Mouse (Mus musculus) heart, embryonic 16.5 days (tissue): ENCODE results near the gene Adcy9. TPM values are rescaled to one million over a fixed set of nuclear protein-coding genes. Genes with fewer than 3 reads are reported as not detected.

Source experiments
- ATAC-seq: fragments of 200-750 bp; cut with Nextera tagmentation; replicated peaks from 2 replicates; pipeline ENCODE4 v1.8.0; 2017; ENCODE audit warnings: moderate number of reproducible peaks; ENCODE audit not compliant: insufficient read depth, low FRiP score; ENCODE audit errors: extremely low read depth
- H3K27ac ChIP-seq: fragments of 300-500 bp; sonication (generic); 2 replicates; pipeline ENCODE4 v1.5.1; 2014; ENCODE audit warnings: mild to moderate bottlenecking, low read length, control low read depth, moderate library complexity
- H3K27me3 ChIP-seq: fragments of 300-500 bp; sonication (generic); 2 replicates; pipeline ENCODE4 v1.6.1; 2014; ENCODE audit warnings: low read length, mixed read lengths; ENCODE audit not compliant: control insufficient read depth, insufficient read depth
- H3K36me3 ChIP-seq: fragments of 300-500 bp; sonication (generic); 2 replicates; pipeline ENCODE4 v1.6.1; 2014; ENCODE audit not compliant: control insufficient read depth, insufficient read depth
- H3K4me1 ChIP-seq: fragments of 300-500 bp; sonication (generic); 2 replicates; pipeline ENCODE4 v1.6.1; 2014; ENCODE audit warnings: low read length, mixed read lengths; ENCODE audit not compliant: control insufficient read depth, insufficient read depth
- H3K4me2 ChIP-seq: fragments of 300-500 bp; sonication (generic); 2 replicates; pipeline ENCODE4 v1.6.1; 2014; ENCODE audit warnings: low read depth, mild to moderate bottlenecking, control low read depth, low read length
- H3K4me3 ChIP-seq: fragments of 300-500 bp; sonication (generic); 2 replicates; pipeline ENCODE4 v1.5.1; 2014; ENCODE audit warnings: mild to moderate bottlenecking, control low read depth, low read length
- H3K9ac ChIP-seq: fragments of 300-500 bp; sonication (generic); 2 replicates; pipeline ENCODE4 v1.6.1; 2014; ENCODE audit warnings: low read length, control low read depth
- H3K9me3 ChIP-seq: fragments of 300-500 bp; sonication (generic); replicated peaks from 2 replicates; pipeline ENCODE4 v1.6.1; 2016; ENCODE audit warnings: low read length; ENCODE audit not compliant: control insufficient read depth
- WGBS: fragments of 180-500 bp; shearing (Covaris S2); extraction: QIAGEN DNeasy Blood & Tissue Kit; methylation state at CpG from one replicate; pipeline ENCODE4 v1.1.7; 2014; 5-methylcytosine and 5-hydroxymethylcytosine counted together
- polyA plus RNA-seq: library from polyadenylated mRNA; unstranded; fragments of >200 nt; fragmentation: Nextera tagmentation; extraction: Ambion mirVana; gene quantifications from 2 replicates; pipeline ENCODE4 v1.2.1, GENCODE M21; 2015

Gene Adcy9
- polyA plus RNA-seq, 1 experiment from 2014 or later, result 1.1 TPM

- no peak overlapping the region for H3K4me2 ChIP-seq
- ATAC-seq, result no peak
- 51% methylated on average over 5 of the region's 5 CpGs for WGBS
Observed at GRCm38 (mm10) chr16:4399471-4400223, 20.7 kb downstream of the Adcy9 start.

GRCm38 (mm10) chr16:4398782-4399181, 21.5 kb downstream of the Adcy9 start:
- H3K27me3 ChIP-seq, result no peaks in the 10 kb centered on the region
- ATAC-seq, result no peak
- H3K9me3 ChIP-seq, result no peaks in the 10 kb centered on the region
- no peak overlapping the region for H3K4me2 ChIP-seq
- WGBS, result 43% methylated on average over 2 of the region's 2 CpGs
- H3K4me1 ChIP-seq, result peaks cover 18% of the 10 kb centered on the region
- H3K4me3 ChIP-seq, result no peak overlapping the region
- no peak overlapping the region for H3K27ac ChIP-seq
- no peaks in the 10 kb centered on the region for H3K36me3 ChIP-seq
- H3K9ac ChIP-seq, result no peak overlapping the region

More at GRCm38 (mm10) chr16:4399471-4400223, 20.7 kb downstream of the Adcy9 start:
- H3K27me3 ChIP-seq, result no peaks in the 10 kb centered on the region
- H3K4me1 ChIP-seq, result peaks cover 22% of the 10 kb centered on the region
- H3K36me3 ChIP-seq, result no peaks in the 10 kb centered on the region
- H3K9ac ChIP-seq, result no peak overlapping the region
- no peaks in the 10 kb centered on the region for H3K9me3 ChIP-seq
- H3K4me3 ChIP-seq, result no peak overlapping the region
- H3K27ac ChIP-seq, result peak overlapping the region; percentile 28; the same call in 1 of the 2 replicates

GRCm38 (mm10) chr16:4397636-4398035, 22.7 kb downstream of the Adcy9 start:
- Histone ChIP-seq H3K4me1 (peaks cover 18% of the 10 kb centered on the region), H3K27ac (no peak overlapping the region), H3K9me3 (no peaks in the 10 kb centered on the region), H3K27me3 (no peaks in the 10 kb centered on the region), H3K4me3 (no peak overlapping the region), H3K36me3 (no peaks in the 10 kb centered on the region), H3K4me2 (no peak overlapping the region), H3K9ac (no peak overlapping the region)
- no peak for ATAC-seq
- 71% methylated on average over 7 of the region's 7 CpGs for WGBS

- Histone ChIP-seq H3K36me3 (no peaks in the 10 kb centered on the region), H3K4me3 (no peak overlapping the region), H3K9ac (no peak overlapping the region), H3K27ac (peak overlapping the region; percentile 6; the same call in 1 of the 2 replicates), H3K4me2 (no peak overlapping the region), H3K9me3 (no peaks in the 10 kb centered on the region), H3K27me3 (no peaks in the 10 kb centered on the region), H3K4me1 (peaks cover 12% of the 10 kb centered on the region)
- no peak for ATAC-seq
- 46% methylated on average over 10 of the region's 10 CpGs for WGBS
Observed at GRCm38 (mm10) chr16:4395687-4396341, 24.5 kb downstream of the Adcy9 start.

- no peak overlapping the region for H3K9ac ChIP-seq
- H3K27ac ChIP-seq, result 0 out of 2 replicates have a peak overlapping the region, but pooled peaks have one; percentile 6
- H3K36me3 ChIP-seq, result no peaks in the 10 kb centered on the region
- whole genome bisulfite sequencing, result 84% methylated on average over 4 of the region's 4 CpGs
- no peaks in the 10 kb centered on the region for H3K27me3 ChIP-seq
- no peaks in the 10 kb centered on the region for H3K9me3 ChIP-seq
- no peak overlapping the region for H3K4me3 ChIP-seq
- no peak overlapping the region for H3K4me2 ChIP-seq
- peaks cover 12% of the 10 kb centered on the region for H3K4me1 ChIP-seq
- no peak for ATAC-seq
Observed at GRCm38 (mm10) chr16:4394991-4395590, 25.2 kb downstream of the Adcy9 start.

GRCm38 (mm10) chr16:4383473-4384038, 36.7 kb downstream of the Adcy9 start:
- Histone ChIP-seq H3K4me3 (no peak overlapping the region), H3K27me3 (no peaks in the 10 kb centered on the region), H3K27ac (peak overlapping the region; percentile 14; the same call in 1 of the 2 replicates), H3K4me1 (peaks cover 8% of the 10 kb centered on the region; the same call in 1 of the 2 replicates), H3K9ac (no peak overlapping the region), H3K36me3 (no peaks in the 10 kb centered on the region), H3K9me3 (no peaks in the 10 kb centered on the region), H3K4me2 (no peak overlapping the region)
- 66% methylated on average over 4 of the region's 4 CpGs for WGBS
- ATAC-seq, result no peak

GRCm38 (mm10) chr16:4382406-4382805, 37.9 kb downstream of the Adcy9 start:
- H3K9ac ChIP-seq, result no peak overlapping the region
- H3K36me3 ChIP-seq, result no peaks in the 10 kb centered on the region
- no peak overlapping the region for H3K4me3 ChIP-seq
- no peak for ATAC-seq
- no peak overlapping the region for H3K27ac ChIP-seq
- WGBS, result 93% methylated on average over 3 of the region's 3 CpGs
- H3K27me3 ChIP-seq, result no peaks in the 10 kb centered on the region
- no peaks in the 10 kb centered on the region for H3K9me3 ChIP-seq
- peaks cover 8% of the 10 kb centered on the region; the same call in 1 of the 2 replicates for H3K4me1 ChIP-seq
- H3K4me2 ChIP-seq, result no peak overlapping the region

- no peak for ATAC-seq
- no peaks in the 10 kb centered on the region for H3K27me3 ChIP-seq
- WGBS, result 66% methylated on average over 4 of the region's 4 CpGs
- no peak overlapping the region for H3K4me3 ChIP-seq
- no peak overlapping the region for H3K27ac ChIP-seq
- no peak overlapping the region for H3K4me2 ChIP-seq
- H3K9me3 ChIP-seq, result no peaks in the 10 kb centered on the region
- no peaks in the 10 kb centered on the region for H3K36me3 ChIP-seq
- H3K9ac ChIP-seq, result no peak overlapping the region
- H3K4me1 ChIP-seq, result peaks cover 8% of the 10 kb centered on the region; the same call in 1 of the 2 replicates
Observed at GRCm38 (mm10) chr16:4381487-4381886, 38.8 kb downstream of the Adcy9 start.
